Mouse (Mus musculus) midbrain, embryonic 12.5 days (tissue): Measurements from ENCODE around the gene Zfp366. TPM values are rescaled to one million over a fixed set of nuclear protein-coding genes. Genes with fewer than 3 reads are reported as not detected.

ENCODE experiments used
- polyA plus RNA-seq: library from polyadenylated mRNA; unstranded; fragments of >200 nt; fragmentation: Nextera tagmentation; extraction: Ambion mirVana; gene quantifications from 2 replicates; pipeline ENCODE4 v1.2.1, GENCODE M21; 2016

The Zfp366 gene
- polyA plus RNA-seq, 1 experiment from 2014 or later, result 0.55 TPM

Other genes starting within 250 kb of the Zfp366 start
- gene 1700024P04Rik, start 200.3 kb upstream of the Zfp366 start, polyA plus RNA-seq, result not detected in 2 replicates
- gene Ptcd2, start 159.9 kb downstream of the Zfp366 start, polyA plus RNA-seq, result 47.8 and 48.4 TPM in 2 replicates
- gene Mrps27, start 160.0 kb downstream of the Zfp366 start, polyA plus RNA-seq, result 46.7 and 49.3 TPM in 2 replicates